Mouse (Mus musculus): ENCODE results near the gene Atrip.

Gene Atrip

GRCm38 (mm10) chr9:109056916-109057315, 17.0 kb downstream of the Atrip start:
- no peak for DNase-seq

GRCm38 (mm10) chr9:109056081-109056690, 17.7 kb downstream of the Atrip start:
- no peak for DNase-seq

GRCm38 (mm10) chr9:109055271-109056030, 18.5 kb downstream of the Atrip start:
- no peak for DNase-seq

GRCm38 (mm10) chr9:109054712-109055111, 19.2 kb downstream of the Atrip start:
- DNase-seq: peak; percentile 64 to 76

GRCm38 (mm10) chr9:109053851-109054250, 20.1 kb downstream of the Atrip start:
- DNase-seq: no peak

- no peak for DNase-seq
Observed at GRCm38 (mm10) chr9:109053366-109053765, 20.6 kb downstream of the Atrip start.

GRCm38 (mm10) chr9:109052490-109053260, 21.2 kb downstream of the Atrip start:
- no peak for DNase-seq

GRCm38 (mm10) chr9:109051651-109052489, 22.1 kb downstream of the Atrip start:
- DNase-seq: no peak

- no peak for DNase-seq
Observed at GRCm38 (mm10) chr9:109051011-109051501, 22.9 kb downstream of the Atrip start.

GRCm38 (mm10) chr9:109050674-109050997, 23.3 kb downstream of the Atrip start:
- no peak for DNase-seq

GRCm38 (mm10) chr9:109049996-109050673, 23.8 kb downstream of the Atrip start:
- DNase-seq: no peak

- no peak for DNase-seq
Observed at GRCm38 (mm10) chr9:109049316-109049715, 24.6 kb downstream of the Atrip start.

- DNase-seq: peak; percentile 68 to 77
Observed at GRCm38 (mm10) chr9:109046306-109046705, 27.6 kb downstream of the Atrip start.

GRCm38 (mm10) chr9:109041351-109041750, 32.6 kb downstream of the Atrip start:
- no peak for DNase-seq

- DNase-seq: peak in 1 of 2 experiments; percentile 46
Observed at GRCm38 (mm10) chr9:109040906-109041305, 33.0 kb downstream of the Atrip start.

- no peak for DNase-seq
Observed at GRCm38 (mm10) chr9:109040216-109040615, 33.7 kb downstream of the Atrip start.

- DNase-seq: no peak
Observed at GRCm38 (mm10) chr9:109039681-109040080, 34.2 kb downstream of the Atrip start.

- peak; percentile 65 to 70 for DNase-seq
Observed at GRCm38 (mm10) chr9:109038901-109039364, 35.0 kb downstream of the Atrip start.

GRCm38 (mm10) chr9:109038086-109038895, 35.6 kb downstream of the Atrip start, which contains the start of gene Shisa5:
Gene Shisa5, plus strand, starts transcription at chr9:109038565.
- DNase-seq: peak; percentile 86 to 90

- no peak for DNase-seq
Observed at GRCm38 (mm10) chr9:109032435-109032834, 41.5 kb downstream of the Atrip start.

- no peak for DNase-seq
Observed at GRCm38 (mm10) chr9:109031686-109032085, 42.2 kb downstream of the Atrip start.
